15 mouse cellular contexts compared by ENCODE assay signal in the genomic region with DNA sequence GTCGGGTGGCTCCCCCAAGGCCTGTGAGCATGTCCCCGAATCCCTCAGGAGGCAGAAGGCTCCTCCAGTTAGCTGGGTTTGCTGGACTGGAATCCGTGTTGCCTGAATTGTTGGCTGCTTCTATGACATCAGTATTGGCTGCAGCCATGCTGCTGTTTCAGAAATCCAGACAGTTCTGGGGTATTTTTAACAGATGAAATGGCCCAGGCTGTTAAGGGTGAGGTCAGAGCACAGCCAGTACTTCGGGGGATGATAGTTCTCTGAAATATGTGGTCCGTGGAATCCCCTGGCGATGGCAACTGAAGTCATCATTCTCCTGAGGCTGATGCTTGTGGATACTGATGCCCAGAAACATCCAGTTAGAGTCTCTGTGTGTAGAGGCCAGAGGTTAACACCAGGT.
DNase-seq lines count a peak whose midpoint lies in the region; ATAC-seq and TF ChIP-seq lines count a peak whose summit lies in the region.
"Had no signal": no experiment of that assay in that cellular context is flagged by ENCODE, and none has a peak within 500 bp of the region (broad histone marks: within the 10 kb centered on the region; RNA-seq: fewer than 3 reads in every experiment).

No protein-coding gene starts in this region.

- intact Hi-C loops in heart, postnatal 10 days (cut with DNase I), result no loop called here

- H3K27ac ChIP-seq in lung, embryonic 16.5 days (ENCODE audit: low read length), result no peak overlapping the region
- no peak overlapping the region for H3K27ac ChIP-seq in kidney, embryonic 14.5 days (ENCODE audit: low read depth, low read length)
- no peak overlapping the region for H3K27ac ChIP-seq in midbrain, embryonic 15.5 days
- H3K27ac ChIP-seq: liver, embryonic 13.5 days had no signal

- no peaks in the 10 kb centered on the region for H3K27me3 ChIP-seq in lung, embryonic 16.5 days (ENCODE audit: control insufficient read depth, insufficient read depth, low read depth, low read length)
- H3K27me3 ChIP-seq in kidney, embryonic 14.5 days (ENCODE audit: control insufficient read depth, insufficient read depth, low read length), result no peaks in the 10 kb centered on the region
- no peaks in the 10 kb centered on the region for H3K27me3 ChIP-seq in midbrain, embryonic 15.5 days (replicated peaks)
- H3K27me3 ChIP-seq: liver, embryonic 13.5 days had no signal

- no peaks in the 10 kb centered on the region for H3K9me3 ChIP-seq in lung, embryonic 16.5 days (ENCODE audit: control insufficient read depth, low read length)
- H3K9me3 ChIP-seq in kidney, embryonic 14.5 days (ENCODE audit: control insufficient read depth, low read length), result no peaks in the 10 kb centered on the region
- H3K9me3 ChIP-seq in midbrain, embryonic 15.5 days, result no peaks in the 10 kb centered on the region
- H3K9me3 ChIP-seq: liver, embryonic 13.5 days had no signal

- H3K4me2 ChIP-seq in lung, embryonic 16.5 days (ENCODE audit: low read depth, low read length), result no peak overlapping the region
- no peak overlapping the region for H3K4me2 ChIP-seq in kidney, embryonic 14.5 days (replicated peaks; ENCODE audit: low read depth, low read length)
- no peak overlapping the region for H3K4me2 ChIP-seq in midbrain, embryonic 15.5 days
- H3K4me2 ChIP-seq: liver, embryonic 13.5 days had no signal

- TF ChIP-seq CTCF in lung, adult 2 months (IDR thresholded peaks at IDR 0.05; ENCODE audit: insufficient read depth, low read length), result no peak

- H3K4me1 ChIP-seq in lung, adult 2 months (ENCODE audit: control insufficient read depth, insufficient read depth, low read length), result no peaks in the 10 kb centered on the region
- no peaks in the 10 kb centered on the region for H3K4me1 ChIP-seq in lung, embryonic 16.5 days (replicated peaks; ENCODE audit: control insufficient read depth, insufficient read depth, low read length)
- no peaks in the 10 kb centered on the region for H3K4me1 ChIP-seq in kidney, embryonic 14.5 days (ENCODE audit: control insufficient read depth, insufficient read depth, low read length)
- no peaks in the 10 kb centered on the region for H3K4me1 ChIP-seq in midbrain, embryonic 15.5 days

- TF ChIP-seq POLR2A in lung, adult 2 months (IDR thresholded peaks at IDR 0.05; ENCODE audit: borderline replicate concordance, extremely low read depth, low read depth, low read length), result no peak

- no peak overlapping the region for H3K9ac ChIP-seq in lung, embryonic 16.5 days (ENCODE audit: low read length)
- no peak overlapping the region for H3K9ac ChIP-seq in kidney, embryonic 14.5 days (ENCODE audit: low read depth, low read length)
- H3K9ac ChIP-seq in midbrain, embryonic 15.5 days, result no peak overlapping the region
- H3K9ac ChIP-seq: liver, embryonic 13.5 days had no signal

- peak; percentile 26; the same call in 1 of the 2 replicates for ATAC-seq in lung, embryonic 16.5 days (ENCODE audit: low read depth)
- no peak for ATAC-seq in kidney, embryonic 14.5 days (ENCODE audit: low FRiP score, low TSS enrichment)
- no peak for ATAC-seq in midbrain, embryonic 15.5 days (replicated peaks)
- ATAC-seq: forebrain, embryonic 14.5 days; inflammation-experienced regulatory T-cells, adult 6 months; midbrain, embryonic 16.5 days had no signal

- DNase-seq in lung, adult 18-20 months, result peak; percentile 11 to 12
- no peak for DNase-seq in lung, adult 2 months
- peak; percentile 30 for DNase-seq in heart, postnatal 10 days
- DNase-seq in frontal cortex, postnatal 25 days (ENCODE audit: low spot score in 2 of 2), result no peak
- DNase-seq: cerebellum, postnatal 36 days; kidney, postnatal 14 days; layer of hippocampus, adult 9-11 months; liver, embryonic 13.5 days; thymus, postnatal 4 days had no signal

- H3K36me3 ChIP-seq in lung, embryonic 16.5 days (ENCODE audit: control insufficient read depth, insufficient read depth, low read length), result no peaks in the 10 kb centered on the region
- no peaks in the 10 kb centered on the region for H3K36me3 ChIP-seq in kidney, embryonic 14.5 days (ENCODE audit: control insufficient read depth, insufficient read depth, low read length)
- no peaks in the 10 kb centered on the region for H3K36me3 ChIP-seq in midbrain, embryonic 15.5 days (replicated peaks)
- H3K36me3 ChIP-seq: liver, embryonic 13.5 days had no signal

- H3K4me3 ChIP-seq in lung, adult 2 months (replicated peaks; ENCODE audit: extremely low read depth, low read depth, low read length), result no peak overlapping the region
- H3K4me3 ChIP-seq in lung, embryonic 16.5 days (ENCODE audit: low read length), result no peak overlapping the region
- no peak overlapping the region for H3K4me3 ChIP-seq in kidney, embryonic 14.5 days (ENCODE audit: low read length)
- no peak overlapping the region for H3K4me3 ChIP-seq in midbrain, embryonic 15.5 days
- H3K4me3 ChIP-seq: liver, embryonic 13.5 days had no signal

- WGBS in lung, adult 2 months, result 69% methylated on average over 6 of the region's 6 CpGs
- whole genome bisulfite sequencing in lung, embryonic 16.5 days, result 63% methylated on average over 6 of the region's 6 CpGs
- WGBS in kidney, embryonic 14.5 days, result 83% methylated on average over 6 of the region's 6 CpGs
- 82% methylated on average over 6 of the region's 6 CpGs for WGBS in midbrain, embryonic 15.5 days

Comparison
In these comparisons a context has a peak if more than half of its experiments do, and no peak if none do; other contexts are left out.
1. DNase-seq: peak in lung, adult 18-20 months (2 of 2) and heart, postnatal 10 days (2 of 2); none in lung, adult 2 months (single experiment) and frontal cortex, postnatal 25 days (0 of 2).